Mouse (Mus musculus) cerebellum, adult 2 months (tissue): ENCODE data around the gene Mettl17.
"Not testable (repeated sequence)": the region's sequence is repeated elsewhere in the genome, so short reads cannot be mapped to it uniquely, and the experiment has no call there.

ENCODE experiments used
- CTCF ChIP-seq: fragments of 200-500 bp; IDR thresholded peaks from 2 replicates; pipeline ENCODE4 v1.5.1; 2011; ENCODE audit warnings: low read depth, mild to moderate bottlenecking, control low read depth, low read length, moderate library complexity, borderline replicate concordance; ENCODE audit not compliant: insufficient read depth
- POLR2A ChIP-seq: fragments of 200-500 bp; IDR thresholded peaks from 2 replicates; pipeline ENCODE4 v1.6.1; 2011; ENCODE audit warnings: low read length, control low read depth, borderline replicate concordance; ENCODE audit not compliant: insufficient read depth

GRCm38 (mm10) chr14:51851006-51851405, 33.6 kb upstream of the Mettl17 start:
- TF ChIP-seq CTCF, POLR2A: not testable (repeated sequence)
